ENCODE assay signal across 8 mouse cellular contexts in the genomic region with DNA sequence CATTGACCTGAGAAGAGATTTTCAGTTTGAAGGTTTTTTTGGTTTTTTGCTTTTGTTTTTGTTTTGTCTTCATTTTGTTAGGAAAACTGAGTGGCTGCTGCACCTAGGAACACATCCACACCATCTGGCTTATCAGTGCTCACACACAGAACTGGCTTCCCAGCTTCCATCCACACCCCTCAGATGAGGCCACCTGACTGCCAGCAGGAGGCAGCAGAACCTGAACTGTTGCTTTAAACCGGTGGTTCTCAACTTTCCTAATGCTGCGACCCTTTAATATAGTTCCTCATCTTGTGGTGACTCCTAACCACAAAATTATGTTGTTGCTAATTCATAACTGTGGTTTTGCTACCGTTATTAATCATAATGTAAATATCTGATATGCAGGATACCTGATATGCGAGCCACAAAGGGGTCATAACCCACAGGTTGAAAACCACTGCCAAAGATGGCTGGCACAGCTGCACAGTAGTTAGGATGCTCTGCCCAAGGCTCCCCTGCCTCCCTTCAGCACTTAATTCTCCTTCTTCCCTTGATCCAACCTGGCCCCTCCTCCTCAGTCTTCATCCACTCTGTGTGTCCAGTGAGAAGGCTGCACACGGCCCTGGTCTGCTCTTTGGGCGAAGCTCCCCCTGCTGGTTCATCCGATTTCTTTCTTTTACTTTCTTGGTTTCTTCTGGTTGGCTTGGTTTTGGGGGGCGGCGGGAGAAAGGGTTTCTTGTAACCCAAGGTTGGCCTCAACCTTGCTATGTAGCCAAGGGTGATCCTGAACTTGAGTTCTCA.
DNase-seq lines count a peak whose midpoint lies in the region; ATAC-seq and TF ChIP-seq lines count a peak whose summit lies in the region.
"Had no signal": no experiment of that assay in that cellular context is flagged by ENCODE, and none has a peak within 500 bp of the region (broad histone marks: within the 10 kb centered on the region; RNA-seq: fewer than 3 reads in every experiment).

No protein-coding gene starts in this region.

- no peak for ATAC-seq in kidney, embryonic 15.5 days (replicated peaks; ENCODE audit: low FRiP score)

- H3K9ac ChIP-seq in kidney, embryonic 15.5 days: no peak overlapping the region
- no peak overlapping the region for H3K9ac ChIP-seq in MEL (ENCODE audit: control insufficient read depth, low read depth, low read length, poor library complexity, severe bottlenecking)

- no peak overlapping the region for H3K27ac ChIP-seq in kidney, embryonic 15.5 days
- H3K27ac ChIP-seq in MEL (ENCODE audit: control insufficient read depth, low read depth, low read length): no peak overlapping the region
- no peak overlapping the region for H3K27ac ChIP-seq in small intestine, adult 2 months (ENCODE audit: insufficient read depth, low read depth, low read length)

- TF ChIP-seq EP300 in MEL (IDR thresholded peaks at IDR 0.05; ENCODE audit: low read depth in 1 of 2, low read length in 2 of 2): no peak

- TF ChIP-seq RAD21 in MEL (IDR thresholded peaks at IDR 0.05; ENCODE audit: low read depth, low read length): peak; percentile 9

- H3K79me2 ChIP-seq in MEL (ENCODE audit: control insufficient read depth, insufficient read depth, low read length, poor library complexity): no peaks in the 10 kb centered on the region

- no peaks in the 10 kb centered on the region for H3K4me1 ChIP-seq in kidney, embryonic 15.5 days
- peaks cover 0 to 7% of the 10 kb centered on the region in 2 experiments; a peak in 2 of 4 replicates for H3K4me1 ChIP-seq in MEL (ENCODE audit: control insufficient read depth in 1 of 2, insufficient read depth in 2 of 2, low read length in 2 of 2)
- no peaks in the 10 kb centered on the region for H3K4me1 ChIP-seq in small intestine, adult 2 months (ENCODE audit: control insufficient read depth, insufficient read depth, insufficient read length, low read length)

- peak; percentile 9 to 44 (median 41); a peak in 5 of 6 replicates for TF ChIP-seq CTCF in MEL (IDR thresholded peaks at IDR 0.05 in 2 of 3, conservative IDR thresholded peaks at IDR 0.05 in 1 of 3; ENCODE audit: control insufficient read depth in 1 of 3, insufficient read depth in 1 of 3, low read depth in 2 of 3, low read length in 3 of 3, poor library complexity in 1 of 3, severe bottlenecking in 1 of 3)
- TF ChIP-seq CTCF in brain, embryonic 14.5 days (IDR thresholded peaks at IDR 0.05; ENCODE audit: borderline replicate concordance, extremely low read depth, insufficient read depth, insufficient read length): peak; percentile 60; the same call in 1 of the 2 replicates
- TF ChIP-seq CTCF in small intestine, adult 2 months (IDR thresholded peaks at IDR 0.05; ENCODE audit: extremely low read depth, insufficient read length, insufficient replicate concordance, low read depth, low read length): peak; percentile 17; the same call in 1 of the 2 replicates

- no peak overlapping the region for H3K4me3 ChIP-seq in kidney, embryonic 15.5 days (replicated peaks)
- H3K4me3 ChIP-seq in MEL (ENCODE audit: control insufficient read depth in 1 of 2, insufficient read depth in 1 of 2, low read depth in 2 of 2, low read length in 2 of 2): no peak overlapping the region
- no peak overlapping the region for H3K4me3 ChIP-seq in small intestine, adult 2 months (ENCODE audit: low read depth, low read length)
- H3K4me3 ChIP-seq: erythroblast, embryonic 14.5 days had no signal

- WGBS in kidney, embryonic 15.5 days: 73% methylated on average over 9 of the region's 9 CpGs
- 61% methylated on average over 9 of the region's 9 CpGs for WGBS in small intestine, adult 2 months

- no peaks in the 10 kb centered on the region for H3K27me3 ChIP-seq in kidney, embryonic 15.5 days
- no peaks in the 10 kb centered on the region; a peak in 4 of 4 replicates for H3K27me3 ChIP-seq in MEL (ENCODE audit: control insufficient read depth in 1 of 2, insufficient read depth in 2 of 2, low read length in 2 of 2)
- H3K27me3 ChIP-seq in small intestine, adult 2 months (ENCODE audit: control insufficient read depth, insufficient read depth, low read length): no peaks in the 10 kb centered on the region

- no peaks in the 10 kb centered on the region for H3K9me3 ChIP-seq in kidney, embryonic 15.5 days (replicated peaks)
- no peaks in the 10 kb centered on the region for H3K9me3 ChIP-seq in MEL (replicated peaks; ENCODE audit: insufficient read depth, low read length)

- DNase-seq in kidney, adult 11 months: peak; percentile 4
- DNase-seq in MEL (ENCODE audit: low read depth, low spot score): peak; percentile 52
- DNase-seq in brain, embryonic 14.5 days (ENCODE audit: low read depth): peak; percentile 49
- DNase-seq in kidney, postnatal 4 days: peak; percentile 49 to 55
- no peak for DNase-seq in heart, adult 9 months (ENCODE audit: low spot score in 2 of 2)

- no peak for TF ChIP-seq POLR2A in MEL (IDR thresholded peaks at IDR 0.05; ENCODE audit: control insufficient read depth in 1 of 2, insufficient read depth in 1 of 2, low read depth in 1 of 2, low read length in 2 of 2, poor library complexity in 1 of 2)
- no peak for TF ChIP-seq POLR2A in brain, embryonic 14.5 days (IDR thresholded peaks at IDR 0.05; ENCODE audit: borderline replicate concordance, extremely low read depth, insufficient read depth, insufficient read length, poor library complexity, severe bottlenecking)
- no peak for TF ChIP-seq POLR2A in small intestine, adult 2 months (IDR thresholded peaks at IDR 0.05; ENCODE audit: low read depth, low read length)

- H3K36me3 ChIP-seq in kidney, embryonic 15.5 days: no peaks in the 10 kb centered on the region
- peaks cover 0 to 5% of the 10 kb centered on the region in 2 experiments; a peak in 1 of 4 replicates for H3K36me3 ChIP-seq in MEL (ENCODE audit: control insufficient read depth in 1 of 2, insufficient read depth in 2 of 2, low read length in 2 of 2)
- H3K36me3 ChIP-seq in small intestine, adult 2 months (ENCODE audit: control insufficient read depth, insufficient read depth, low read length): no peaks in the 10 kb centered on the region

- no peak overlapping the region for H3K4me2 ChIP-seq in kidney, embryonic 15.5 days

TF ChIP-seq in MEL, 35 proteins besides CTCF, POLR2A, EP300 and RAD21:
- no peak for TF ChIP-seq MYC (IDR thresholded peaks at IDR 0.05; ENCODE audit: low read depth, low read length)
- peak; percentile 25; the same call in 1 of the 2 replicates for TF ChIP-seq SMC3 (IDR thresholded peaks at IDR 0.05; ENCODE audit: low read depth, low read length)
TF ChIP-seq in MEL: peak in this region for 1.

Comparison
In these comparisons a context has a peak if more than half of its experiments do, and no peak if none do; other contexts are left out.
1. DNase-seq: peak in kidney, adult 11 months (single experiment), MEL (single experiment), brain, embryonic 14.5 days (single experiment) and kidney, postnatal 4 days (2 of 2); none in heart, adult 9 months (0 of 2).
2. Peak in every context shown above with its lines, with median percentiles within 50 percentile points of each other: CTCF ChIP-seq.